Mouse (Mus musculus): ENCODE data around the gene Nthl1. TPM values are rescaled to one million over a fixed set of nuclear protein-coding genes. Genes with fewer than 3 reads are reported as not detected.

Gene Nthl1
- polyA plus RNA-seq (2014; fragmentation: Illumina TruSeq; extraction: RNeasy Lipid Tissue Mini Kit (QIAGEN cat#74804); ENCODE audit: low read depth, low replicate concordance) = 0.10 TPM

DNA sequence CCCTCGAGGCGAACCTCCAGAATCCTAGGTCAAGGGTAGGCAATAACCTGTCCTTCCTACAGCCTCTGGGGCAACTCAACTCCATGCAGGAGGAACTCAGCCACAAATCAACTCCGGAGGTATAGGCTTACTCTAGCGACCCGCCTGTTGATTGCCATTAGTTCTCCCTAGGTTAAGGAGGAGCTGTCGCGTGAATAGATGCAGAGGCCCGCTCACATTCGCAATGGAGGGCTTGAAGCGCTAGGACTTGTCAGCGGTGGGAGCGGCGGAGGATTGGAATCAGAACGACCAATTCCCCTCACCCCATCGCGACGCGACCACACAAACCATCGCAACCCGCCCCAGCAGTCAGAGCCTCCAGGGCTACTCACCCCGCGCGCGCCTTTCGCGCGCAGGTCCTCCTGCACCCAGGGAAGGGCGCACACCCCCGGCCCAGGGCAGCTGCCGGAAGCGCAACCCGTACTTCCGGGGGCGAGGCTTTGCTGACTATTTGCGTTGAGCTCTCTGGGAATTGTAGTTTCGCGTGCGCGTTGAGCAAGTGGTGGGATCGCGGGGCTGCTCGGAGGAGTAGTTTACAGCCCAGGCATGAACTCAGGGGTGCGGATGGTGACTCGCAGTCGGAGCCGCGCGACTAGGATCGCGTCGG lies at the start of gene Nthl1, which contains the start of gene Tsc2:
Nthl1 (plus strand) TSS at position 514 of the 646 bp plus-strand sequence.
Tsc2 (minus strand) TSS at position 464 of the 646 bp plus-strand sequence.

GRCm38 (mm10) chr17:24650070-24650616 lies 17.7 kb downstream of the Nthl1 start, which contains the start of gene Slc9a3r2:
TSS of gene Slc9a3r2 (minus strand) at chr17:24650327.

DNA sequence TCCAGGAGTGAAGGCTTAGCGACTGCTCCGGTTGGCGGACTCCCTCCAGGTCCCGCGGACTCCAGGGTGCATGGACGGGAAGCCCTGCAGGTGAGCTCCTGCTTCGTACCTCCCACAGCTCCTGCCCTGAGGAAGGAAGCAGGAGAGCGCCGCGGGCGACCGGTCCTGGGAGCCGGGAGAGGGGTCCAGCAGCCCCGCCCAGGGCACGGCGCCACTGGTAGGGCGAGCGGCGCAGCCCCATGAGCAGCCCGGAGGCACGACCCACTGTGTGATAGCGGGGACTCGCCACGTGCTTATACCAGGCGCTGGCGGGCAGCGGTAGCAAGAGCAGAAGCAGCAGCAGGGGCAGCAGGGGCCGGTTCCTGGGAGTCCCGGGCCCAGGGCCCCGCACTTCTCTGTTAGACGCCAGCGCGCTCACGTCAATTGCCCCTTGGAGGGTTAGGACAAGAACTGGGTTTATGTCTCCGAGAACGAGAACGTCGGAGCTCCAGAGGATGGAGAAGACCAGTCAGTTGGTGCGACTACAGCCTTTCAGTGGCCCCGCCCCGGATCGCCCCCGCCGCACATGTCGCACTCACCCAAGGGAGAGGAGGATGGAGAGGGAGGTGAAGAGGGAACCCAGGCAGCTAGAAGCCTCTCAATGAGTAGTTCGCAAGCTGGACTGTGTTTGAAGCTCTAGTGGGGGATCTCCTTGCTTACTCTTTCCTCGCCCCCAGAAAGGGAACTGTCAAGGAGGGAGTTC lies 25.7 kb downstream of the Nthl1 start, which contains the start of gene Npw:
Npw (minus strand) TSS at position 441 of the 742 bp plus-strand sequence.

DNA sequence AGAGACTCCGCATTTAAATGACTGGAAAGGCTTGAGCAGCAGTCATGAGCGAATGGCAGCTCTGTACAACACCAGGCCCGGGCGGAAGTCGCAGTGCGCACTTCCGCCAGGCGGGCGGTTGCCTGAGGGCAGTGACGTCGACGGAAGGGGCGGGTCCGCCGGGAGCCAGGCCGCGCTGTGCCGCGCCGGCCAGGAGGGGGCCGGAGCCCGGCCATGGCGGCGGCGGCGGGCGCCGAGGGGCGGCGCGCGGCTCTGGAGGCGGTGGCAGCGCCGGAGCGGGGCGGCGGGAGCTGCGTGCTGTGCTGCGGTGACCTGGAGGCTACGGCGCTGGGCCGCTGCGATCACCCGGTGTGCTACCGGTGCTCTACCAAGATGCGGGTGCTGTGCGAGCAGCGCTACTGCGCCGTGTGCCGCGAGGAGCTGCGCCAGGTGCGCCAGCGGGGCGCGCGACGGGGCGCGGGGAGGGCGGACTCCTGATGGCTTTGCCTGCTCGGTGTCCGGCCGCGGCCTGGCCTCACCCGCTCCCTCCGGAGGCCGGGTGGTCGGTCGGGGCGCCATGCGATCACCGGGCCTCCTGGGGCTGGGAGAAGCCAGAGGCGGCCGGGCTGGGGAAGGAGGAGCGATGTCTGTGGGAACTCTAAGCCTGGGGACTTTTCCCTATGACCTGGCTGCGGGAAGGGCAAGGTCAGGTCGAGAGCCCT lies 37.2 kb downstream of the Nthl1 start, which contains the start of gene Zfp598:
Zfp598 (plus strand) TSS at position 143 of the 701 bp plus-strand sequence.

Other genes with a start within 250 kb of the Nthl1 start
- gene Rnps1, start 218.1 kb upstream of the Nthl1 start, polyA plus RNA-seq (2014; fragmentation: Illumina TruSeq; extraction: RNeasy Lipid Tissue Mini Kit (QIAGEN cat#74804); ENCODE audit: low read depth, low replicate concordance) = 56.3 TPM
- 2.9 TPM for gene Eci1, start 206.0 kb upstream of the Nthl1 start, polyA plus RNA-seq (2014; fragmentation: Illumina TruSeq; extraction: RNeasy Lipid Tissue Mini Kit (QIAGEN cat#74804); ENCODE audit: low read depth, low replicate concordance)
- 0.62 TPM for gene Dnase1l2, start 189.6 kb upstream of the Nthl1 start, polyA plus RNA-seq (2014; fragmentation: Illumina TruSeq; extraction: RNeasy Lipid Tissue Mini Kit (QIAGEN cat#74804); ENCODE audit: low read depth, low replicate concordance)
- gene E4f1, start 162.4 kb upstream of the Nthl1 start, polyA plus RNA-seq (2014; fragmentation: Illumina TruSeq; extraction: RNeasy Lipid Tissue Mini Kit (QIAGEN cat#74804); ENCODE audit: low read depth, low replicate concordance) = 2.4 TPM
- 71.1 TPM for gene Pgp, start 162.3 kb upstream of the Nthl1 start, polyA plus RNA-seq (2014; fragmentation: Illumina TruSeq; extraction: RNeasy Lipid Tissue Mini Kit (QIAGEN cat#74804); ENCODE audit: low read depth, low replicate concordance)
- gene Bricd5, start 158.8 kb upstream of the Nthl1 start, polyA plus RNA-seq (2014; fragmentation: Illumina TruSeq; extraction: RNeasy Lipid Tissue Mini Kit (QIAGEN cat#74804); ENCODE audit: low read depth, low replicate concordance) = not detected
- 2.2 TPM for gene Mlst8, start 153.6 kb upstream of the Nthl1 start, polyA plus RNA-seq (2014; fragmentation: Illumina TruSeq; extraction: RNeasy Lipid Tissue Mini Kit (QIAGEN cat#74804); ENCODE audit: low read depth, low replicate concordance)
- 0.97 TPM for gene Caskin1, start 144.1 kb upstream of the Nthl1 start, polyA plus RNA-seq (2014; fragmentation: Illumina TruSeq; extraction: RNeasy Lipid Tissue Mini Kit (QIAGEN cat#74804); ENCODE audit: low read depth, low replicate concordance)
- 5.8 TPM for gene Traf7, start 104.7 kb upstream of the Nthl1 start, polyA plus RNA-seq (2014; fragmentation: Illumina TruSeq; extraction: RNeasy Lipid Tissue Mini Kit (QIAGEN cat#74804); ENCODE audit: low read depth, low replicate concordance)
- 0.57 TPM for gene Rab26, start 98.5 kb upstream of the Nthl1 start, polyA plus RNA-seq (2014; fragmentation: Illumina TruSeq; extraction: RNeasy Lipid Tissue Mini Kit (QIAGEN cat#74804); ENCODE audit: low read depth, low replicate concordance)
- 1.9 TPM for gene Pkd1, start 82.8 kb upstream of the Nthl1 start, polyA plus RNA-seq (2014; fragmentation: Illumina TruSeq; extraction: RNeasy Lipid Tissue Mini Kit (QIAGEN cat#74804); ENCODE audit: low read depth, low replicate concordance)
- gene Tsc2, start 50 bp upstream of the Nthl1 start, polyA plus RNA-seq (2014; fragmentation: Illumina TruSeq; extraction: RNeasy Lipid Tissue Mini Kit (QIAGEN cat#74804); ENCODE audit: low read depth, low replicate concordance) = 5.8 TPM
- 0.57 TPM for gene Slc9a3r2, start 17.6 kb downstream of the Nthl1 start, polyA plus RNA-seq (2014; fragmentation: Illumina TruSeq; extraction: RNeasy Lipid Tissue Mini Kit (QIAGEN cat#74804); ENCODE audit: low read depth, low replicate concordance)
- gene Npw, start 25.8 kb downstream of the Nthl1 start, polyA plus RNA-seq (2014; fragmentation: Illumina TruSeq; extraction: RNeasy Lipid Tissue Mini Kit (QIAGEN cat#74804); ENCODE audit: low read depth, low replicate concordance) = not detected
- 1.4 TPM for gene Zfp598, start 37.0 kb downstream of the Nthl1 start, polyA plus RNA-seq (2014; fragmentation: Illumina TruSeq; extraction: RNeasy Lipid Tissue Mini Kit (QIAGEN cat#74804); ENCODE audit: low read depth, low replicate concordance)
- 0.11 TPM for gene Syngr3, start 57.3 kb downstream of the Nthl1 start, polyA plus RNA-seq (2014; fragmentation: Illumina TruSeq; extraction: RNeasy Lipid Tissue Mini Kit (QIAGEN cat#74804); ENCODE audit: low read depth, low replicate concordance)
- gene Gfer, start 63.5 kb downstream of the Nthl1 start, polyA plus RNA-seq (2014; fragmentation: Illumina TruSeq; extraction: RNeasy Lipid Tissue Mini Kit (QIAGEN cat#74804); ENCODE audit: low read depth, low replicate concordance) = 29.2 TPM
- gene Noxo1, start 63.6 kb downstream of the Nthl1 start, polyA plus RNA-seq (2014; fragmentation: Illumina TruSeq; extraction: RNeasy Lipid Tissue Mini Kit (QIAGEN cat#74804); ENCODE audit: low read depth, low replicate concordance) = 12.7 TPM
- 0.29 TPM for gene Tbl3, start 75.0 kb downstream of the Nthl1 start, polyA plus RNA-seq (2014; fragmentation: Illumina TruSeq; extraction: RNeasy Lipid Tissue Mini Kit (QIAGEN cat#74804); ENCODE audit: low read depth, low replicate concordance)
- gene Rnf151, start 85.4 kb downstream of the Nthl1 start, polyA plus RNA-seq (2014; fragmentation: Illumina TruSeq; extraction: RNeasy Lipid Tissue Mini Kit (QIAGEN cat#74804); ENCODE audit: low read depth, low replicate concordance) = 46.8 TPM
- gene Rps2, start 85.4 kb downstream of the Nthl1 start, polyA plus RNA-seq (2014; fragmentation: Illumina TruSeq; extraction: RNeasy Lipid Tissue Mini Kit (QIAGEN cat#74804); ENCODE audit: low read depth, low replicate concordance) = 129 TPM
- 69.2 TPM for gene Ndufb10, start 91.8 kb downstream of the Nthl1 start, polyA plus RNA-seq (2014; fragmentation: Illumina TruSeq; extraction: RNeasy Lipid Tissue Mini Kit (QIAGEN cat#74804); ENCODE audit: low read depth, low replicate concordance)
- gene Rpl3l, start 95.1 kb downstream of the Nthl1 start, polyA plus RNA-seq (2014; fragmentation: Illumina TruSeq; extraction: RNeasy Lipid Tissue Mini Kit (QIAGEN cat#74804); ENCODE audit: low read depth, low replicate concordance) = not detected
- 1.1 TPM for gene Msrb1, start 104.0 kb downstream of the Nthl1 start, polyA plus RNA-seq (2014; fragmentation: Illumina TruSeq; extraction: RNeasy Lipid Tissue Mini Kit (QIAGEN cat#74804); ENCODE audit: low read depth, low replicate concordance)
- not detected for gene Hs3st6, start 120.3 kb downstream of the Nthl1 start, polyA plus RNA-seq (2014; fragmentation: Illumina TruSeq; extraction: RNeasy Lipid Tissue Mini Kit (QIAGEN cat#74804); ENCODE audit: low read depth, low replicate concordance)
- 67.9 TPM for gene Meiob, start 171.6 kb downstream of the Nthl1 start, polyA plus RNA-seq (2014; fragmentation: Illumina TruSeq; extraction: RNeasy Lipid Tissue Mini Kit (QIAGEN cat#74804); ENCODE audit: low read depth, low replicate concordance)
- gene Hagh, start 207.5 kb downstream of the Nthl1 start, polyA plus RNA-seq (2014; fragmentation: Illumina TruSeq; extraction: RNeasy Lipid Tissue Mini Kit (QIAGEN cat#74804); ENCODE audit: low read depth, low replicate concordance) = 93.5 TPM
- 25.4 TPM for gene Fahd1, start 217.7 kb downstream of the Nthl1 start, polyA plus RNA-seq (2014; fragmentation: Illumina TruSeq; extraction: RNeasy Lipid Tissue Mini Kit (QIAGEN cat#74804); ENCODE audit: low read depth, low replicate concordance)
- not detected for gene Igfals, start 233.3 kb downstream of the Nthl1 start, polyA plus RNA-seq (2014; fragmentation: Illumina TruSeq; extraction: RNeasy Lipid Tissue Mini Kit (QIAGEN cat#74804); ENCODE audit: low read depth, low replicate concordance)

All from testis, adult 10 weeks (tissue).